Mouse (Mus musculus) spleen, postnatal 4 days (tissue): ENCODE results near the gene Stx17.

Experiments used
- DNase-seq, 2 experiments: peaks; one replicate each; pipeline ENCODE4 v3.0.0; 2022; ENCODE audit warnings: low spot score in 2 of 2

The Stx17 gene

DNA sequence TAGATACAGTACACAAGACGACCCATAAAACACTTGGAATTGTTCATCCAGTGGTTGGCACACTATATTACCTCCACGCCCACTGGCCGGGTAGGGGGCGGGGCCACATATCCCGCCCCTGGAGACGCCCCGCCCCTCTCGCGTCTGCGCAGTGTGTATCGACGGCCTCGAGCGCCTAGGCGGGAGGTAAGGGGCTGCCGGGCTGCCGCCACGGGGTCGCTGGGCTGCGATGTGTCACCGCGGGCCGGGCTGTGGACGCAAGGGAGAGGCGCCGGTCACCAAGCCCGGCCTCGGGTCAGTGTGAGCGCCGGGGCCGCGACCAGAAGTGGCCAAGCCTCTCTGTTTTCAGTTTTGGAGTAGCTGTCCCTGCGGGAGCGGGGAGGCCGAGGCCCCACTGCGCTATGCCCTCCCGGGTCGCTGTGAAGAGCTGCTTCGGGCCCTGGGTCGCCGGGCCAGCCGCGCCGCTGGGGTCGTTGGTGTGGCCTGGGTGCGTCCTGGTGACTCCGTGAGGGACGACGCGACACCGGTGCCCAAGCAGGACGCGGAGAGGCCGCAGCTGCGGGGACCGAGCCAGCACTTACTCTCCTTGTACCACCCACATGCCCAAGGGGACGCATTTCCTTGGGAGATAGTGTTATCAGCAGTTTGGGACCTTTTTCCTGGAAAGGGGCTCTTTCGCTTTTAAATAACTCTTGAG lies at the start of gene Stx17:
Stx17 (plus strand) TSS at position 143 of the 697 bp plus-strand sequence.
- DNase-seq, result peak; percentile 89 to 96

DNA sequence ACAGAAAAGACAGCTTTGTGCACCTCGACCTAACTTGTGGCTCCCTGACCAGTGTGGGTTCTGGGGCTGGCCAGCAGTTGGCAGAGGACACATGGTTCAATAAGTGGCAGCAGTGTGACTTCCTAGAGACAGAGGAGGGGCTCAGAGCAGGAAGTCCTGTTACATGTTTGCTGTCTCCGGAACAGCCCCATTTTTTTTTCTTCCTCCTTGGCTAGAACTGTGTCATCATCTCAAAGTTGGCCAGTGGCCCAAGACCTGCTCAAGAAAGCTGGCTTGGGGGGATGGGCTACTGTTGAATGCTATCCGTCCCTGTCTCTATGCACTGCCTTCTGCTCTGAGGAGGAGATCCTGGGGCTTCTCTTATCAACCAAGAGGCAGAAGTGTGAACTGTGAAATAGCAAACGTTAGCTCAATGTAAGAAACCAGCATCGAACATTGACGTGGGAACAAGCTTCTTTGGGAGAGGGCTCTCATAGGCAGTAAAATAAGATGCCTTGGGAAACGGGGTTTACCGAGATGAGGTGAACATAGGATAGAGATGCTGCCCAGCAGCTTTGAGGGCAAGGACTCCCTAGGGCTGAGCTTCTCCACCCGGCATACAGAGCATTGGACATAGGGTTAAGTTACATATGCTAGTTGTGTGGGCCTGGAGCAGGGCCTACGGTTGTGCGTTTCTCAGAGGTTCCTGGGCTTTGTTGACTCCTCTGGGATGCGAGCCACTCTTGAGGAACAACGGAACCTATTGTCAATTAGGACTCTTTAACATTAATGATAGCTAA lies 47.8 kb upstream of the Stx17 start:
- peak; percentile 73 to 78 for DNase-seq

DNA sequence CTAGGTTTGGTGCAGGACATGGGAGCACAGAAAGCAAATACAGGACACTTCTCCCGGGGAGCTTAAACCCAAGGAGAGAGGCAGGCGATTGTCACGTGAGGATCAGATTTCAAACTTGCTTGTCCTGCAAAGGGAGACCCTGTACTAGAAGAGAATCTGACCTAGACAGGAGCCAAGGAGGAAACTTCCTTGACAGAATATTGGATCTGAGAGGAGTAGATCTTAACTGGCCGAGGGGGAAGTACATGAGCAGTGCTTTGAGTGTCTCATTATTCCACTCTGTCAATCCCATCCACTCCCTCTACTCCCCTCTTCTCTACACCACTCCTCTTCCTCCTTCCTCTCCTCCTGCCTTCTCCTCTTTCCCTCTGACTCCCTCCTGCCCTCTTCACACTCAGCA lies 46.5 kb upstream of the Stx17 start:
- DNase-seq, result no peak

DNA sequence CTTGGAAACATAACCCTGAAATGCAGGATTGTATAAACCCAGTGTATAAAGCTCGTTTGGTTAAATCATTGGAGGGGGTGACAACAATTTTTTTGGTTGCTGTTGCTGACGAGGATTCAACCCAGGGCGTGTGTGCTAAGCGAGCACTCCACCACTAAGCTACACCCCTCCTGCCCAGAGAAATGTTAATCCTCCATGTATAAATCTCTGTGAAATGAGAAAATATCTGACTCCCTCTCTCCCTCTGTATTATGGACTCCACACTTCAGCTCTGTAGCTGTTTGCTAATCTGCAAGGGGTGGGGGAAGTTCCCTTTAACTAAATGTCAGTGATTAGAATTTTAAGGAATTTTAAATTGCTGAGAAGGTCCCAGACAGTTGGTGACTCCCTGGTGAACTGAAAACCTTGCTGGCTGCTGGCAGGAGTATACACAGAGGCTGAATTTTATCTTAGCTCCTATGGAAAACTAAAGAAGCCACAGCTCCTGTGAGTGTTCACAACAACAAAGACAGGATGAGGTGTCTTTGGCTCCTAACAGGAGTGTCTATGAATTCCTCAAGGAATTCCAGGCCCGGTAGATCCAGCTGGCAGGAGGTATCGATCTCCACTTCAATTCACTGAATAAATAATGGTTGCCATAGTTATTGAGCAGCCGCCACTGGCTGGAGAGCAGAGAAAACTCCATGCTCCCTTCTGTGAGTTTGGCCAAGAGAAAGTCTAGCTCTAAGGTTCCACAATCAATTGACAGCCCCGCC lies 45.3 kb upstream of the Stx17 start:
- DNase-seq, result no peak

DNA sequence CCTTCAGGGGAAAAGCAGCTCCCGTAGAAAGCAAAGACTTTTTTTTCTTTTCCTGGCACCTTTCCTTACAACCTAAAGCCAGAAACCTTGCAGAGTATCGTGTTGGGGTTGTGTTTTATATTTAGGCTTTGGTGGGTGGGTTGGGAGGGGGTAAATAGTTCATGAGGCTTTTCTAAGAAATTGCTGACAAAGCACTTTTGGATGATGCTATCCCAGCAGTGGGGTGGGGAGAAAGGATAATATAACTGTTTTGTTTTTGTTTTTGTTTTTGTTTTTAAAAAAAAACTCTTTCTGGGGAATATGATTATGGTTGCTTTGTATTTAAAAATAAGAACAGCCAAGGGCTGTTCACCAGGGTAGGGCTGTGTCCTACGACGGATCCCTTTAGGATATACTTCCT lies 41.3 kb upstream of the Stx17 start:
- no peak for DNase-seq

DNA sequence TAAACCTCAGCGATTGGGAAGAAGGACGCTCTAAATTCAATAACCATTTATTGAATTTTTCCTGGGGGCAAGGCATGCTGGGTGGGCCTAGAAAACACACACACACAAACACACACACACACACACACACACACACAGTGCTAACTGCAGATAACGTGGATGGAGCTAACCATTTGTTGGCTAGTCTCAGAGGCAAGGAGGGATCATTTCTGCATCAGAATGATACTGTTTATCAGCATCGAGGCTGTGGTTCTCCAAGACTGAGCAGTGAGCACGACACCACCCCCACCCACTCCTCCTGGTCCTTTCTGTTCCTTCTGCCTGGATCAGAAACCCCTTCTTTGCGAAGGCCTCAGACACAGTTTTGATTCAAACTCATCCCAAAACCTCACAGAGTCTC lies 38.1 kb upstream of the Stx17 start:
- DNase-seq, result peak in 1 of 2 experiments; percentile 18

DNA sequence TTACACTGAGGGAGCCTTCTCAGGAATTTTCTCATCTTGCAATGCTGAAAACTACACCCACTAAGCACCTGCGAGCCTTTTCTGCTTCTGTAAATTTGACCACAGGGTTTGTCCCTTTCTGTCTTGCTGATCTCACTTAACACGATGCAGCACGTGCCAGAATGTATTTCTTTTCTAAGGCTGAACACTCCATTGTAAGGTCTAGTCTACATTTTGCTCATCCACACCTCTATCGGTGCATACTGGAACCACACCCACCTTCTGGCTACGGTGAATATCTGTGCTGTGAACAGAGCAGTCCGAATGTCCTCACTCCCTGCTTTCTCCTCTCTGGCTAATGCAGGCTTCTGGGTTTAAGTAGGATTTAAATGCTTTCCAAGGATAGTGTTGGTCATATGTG lies 37.2 kb upstream of the Stx17 start:
- peak in 1 of 2 experiments; percentile 40 for DNase-seq

DNA sequence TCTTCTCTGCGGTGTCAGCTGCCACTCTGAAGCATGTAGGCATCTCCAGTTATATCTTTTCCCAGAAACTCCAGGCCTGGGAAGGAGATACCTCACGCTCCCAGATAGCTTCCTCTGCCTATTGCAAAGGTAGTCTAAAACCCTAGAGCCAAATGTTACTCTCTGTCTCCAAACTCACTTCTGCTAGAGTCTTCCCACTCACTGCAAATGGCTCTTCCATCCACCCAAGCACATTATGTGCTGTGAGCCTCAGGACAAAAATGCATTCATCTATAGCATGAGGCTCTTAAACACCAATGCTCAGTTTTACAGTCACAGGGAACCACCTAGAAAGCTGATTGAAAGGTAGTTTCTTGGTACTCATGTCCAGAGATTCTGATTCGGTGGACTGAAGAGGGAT lies 31.5 kb upstream of the Stx17 start:
- no peak for DNase-seq

DNA sequence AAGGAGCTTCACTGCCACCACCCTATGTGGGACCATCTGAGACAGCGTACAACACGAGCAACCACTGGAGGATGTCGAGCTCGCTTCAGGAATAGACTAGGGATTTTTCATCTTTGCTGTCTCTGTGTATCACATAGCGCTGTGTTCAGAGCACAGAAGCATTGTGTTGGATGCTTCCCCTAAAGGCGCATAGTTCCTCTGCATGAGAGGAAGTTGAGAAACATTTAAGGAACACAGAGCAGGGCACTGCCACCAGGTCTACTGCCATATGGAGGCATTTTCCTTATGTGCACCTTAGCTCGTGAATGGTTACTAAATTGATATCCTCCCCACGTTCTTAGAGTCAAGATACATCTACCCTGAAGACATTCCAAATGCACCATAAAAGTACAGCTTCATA lies 24.5 kb upstream of the Stx17 start:
- DNase-seq, result no peak

DNA sequence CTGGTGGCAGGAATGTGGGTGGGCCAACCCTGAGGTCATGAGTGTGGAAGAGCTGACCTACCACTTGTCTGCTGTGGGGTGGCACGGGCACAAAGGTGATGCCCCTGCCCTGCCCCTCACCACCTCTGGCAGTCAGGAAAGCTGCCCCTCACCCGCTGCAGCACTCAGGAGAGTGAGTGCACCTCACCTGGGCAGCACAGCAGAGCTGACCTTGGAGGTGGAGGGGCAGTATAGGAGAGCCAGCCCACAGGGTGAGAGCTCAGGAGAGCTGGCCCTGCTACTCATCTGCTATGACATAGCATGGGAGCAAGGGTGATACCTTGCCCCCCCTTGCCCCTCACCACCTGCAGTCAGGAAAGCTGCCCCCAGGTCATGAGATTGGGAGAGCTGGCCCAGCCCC lies 22.7 kb upstream of the Stx17 start:
- DNase-seq, result no peak

DNA sequence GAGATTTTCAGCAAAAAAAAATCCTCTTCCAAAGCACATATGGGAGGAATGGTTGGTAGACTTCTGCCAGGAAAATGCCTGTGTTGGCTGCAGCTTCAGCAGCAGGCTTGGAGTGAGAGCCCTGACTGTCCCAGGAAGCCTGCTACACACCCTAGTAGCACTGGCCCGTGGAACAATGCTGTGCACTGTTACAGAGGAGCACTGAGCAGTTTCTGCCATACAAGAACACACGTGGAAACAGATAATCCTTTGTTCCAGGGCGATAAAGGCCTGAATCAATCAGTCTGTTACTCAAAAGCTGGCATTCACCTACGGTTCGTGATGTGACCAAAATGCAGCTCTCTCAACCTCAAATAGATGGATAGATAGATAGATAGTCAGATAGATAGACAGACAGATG lies 19.3 kb upstream of the Stx17 start:
- no peak for DNase-seq

DNA sequence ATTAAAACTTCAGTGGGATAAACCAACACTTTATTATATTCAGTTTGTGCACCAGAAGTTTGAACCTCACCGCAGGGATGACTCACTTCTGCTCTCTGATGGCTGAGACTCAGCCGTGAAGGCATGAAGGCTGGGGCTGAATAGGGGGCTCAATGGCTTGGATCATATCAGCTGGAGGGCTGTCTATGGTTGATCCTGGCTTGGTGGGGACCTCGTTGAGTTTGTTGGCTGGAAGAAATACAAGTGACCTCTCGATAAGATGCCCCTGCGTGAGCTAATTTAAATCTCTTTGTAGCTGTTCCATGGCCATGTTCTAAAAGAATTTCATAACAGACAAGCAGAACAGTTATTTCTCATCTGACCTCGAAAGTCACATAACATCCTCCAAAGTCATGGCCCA lies 17.6 kb upstream of the Stx17 start:
- DNase-seq, result no peak

DNA sequence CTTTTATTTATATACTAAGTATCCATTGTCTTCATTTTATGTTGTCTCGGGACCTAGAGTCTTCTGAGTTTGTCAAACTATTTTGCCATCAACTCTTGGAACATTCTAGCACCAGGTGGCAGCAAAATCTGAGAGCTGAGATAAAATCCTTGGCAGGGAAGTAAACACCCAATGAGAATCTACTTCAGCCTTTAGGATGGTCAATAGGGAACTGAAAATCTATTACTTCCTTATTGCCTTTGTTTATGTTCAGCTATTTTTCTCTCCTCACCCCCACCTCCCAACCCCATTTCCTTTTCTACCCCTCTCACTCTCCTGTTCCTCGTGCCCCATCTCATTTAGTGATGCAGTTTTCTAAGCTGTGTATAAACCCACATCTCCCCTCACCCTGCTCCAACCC lies 16.1 kb upstream of the Stx17 start:
- no peak for DNase-seq

DNA sequence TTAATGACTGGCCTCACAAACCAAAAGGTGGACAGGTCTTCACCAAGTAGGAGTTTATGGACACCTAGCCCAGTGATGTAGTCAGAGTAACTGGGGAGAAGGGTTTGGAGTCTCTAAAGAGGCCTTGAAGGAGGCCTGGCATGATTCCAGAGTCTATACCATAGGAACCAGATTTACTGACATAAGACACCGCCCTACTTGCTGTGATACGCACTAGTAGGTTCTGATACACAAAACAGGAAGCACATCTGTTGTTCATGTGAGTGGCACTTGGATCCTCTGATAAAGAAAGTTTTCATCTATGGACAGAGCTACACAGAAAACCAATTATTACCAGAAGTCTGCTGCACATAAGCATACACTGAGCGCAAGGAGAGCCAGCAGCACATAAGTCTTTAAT lies 14.4 kb upstream of the Stx17 start:
- DNase-seq, result no peak

DNA sequence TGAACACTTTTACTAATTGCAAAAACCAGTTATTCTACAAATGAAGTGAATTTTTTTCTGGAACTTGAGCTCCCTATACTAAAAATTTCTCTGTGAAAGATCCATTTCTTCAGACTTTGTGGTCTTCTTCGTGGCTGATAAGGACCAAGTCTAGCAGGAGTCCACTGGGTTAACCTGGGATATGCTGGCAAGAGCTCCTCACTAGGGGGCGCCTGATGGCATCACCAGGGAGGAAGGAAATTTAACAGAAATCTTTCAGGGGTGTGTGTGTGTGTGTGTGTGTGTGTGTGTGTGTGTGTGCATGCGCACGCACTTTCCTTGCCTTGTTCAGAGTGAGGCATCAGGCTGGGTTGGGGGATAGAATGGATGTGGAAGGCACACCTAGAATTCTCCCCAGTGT lies 8.5 kb upstream of the Stx17 start:
- peak; percentile 52 to 77 for DNase-seq

DNA sequence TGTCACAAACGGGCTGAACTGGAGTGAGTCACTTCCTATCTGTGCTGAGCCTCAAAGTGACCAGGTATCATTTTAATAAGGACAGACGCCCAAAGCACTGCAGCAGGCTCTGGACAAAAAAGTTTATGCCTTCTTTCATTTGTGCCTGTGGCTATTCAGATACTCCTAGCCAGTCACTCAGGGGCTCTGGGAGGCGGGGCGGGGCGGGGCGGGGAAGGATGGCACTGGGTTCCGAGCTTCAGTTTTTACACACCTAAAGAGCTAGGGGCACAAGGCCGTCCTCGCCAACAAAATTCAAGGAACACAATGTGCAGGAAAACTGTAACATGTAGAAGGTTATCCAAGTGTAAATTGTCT lies 321 bp upstream of the Stx17 start:
- no peak for DNase-seq

DNA sequence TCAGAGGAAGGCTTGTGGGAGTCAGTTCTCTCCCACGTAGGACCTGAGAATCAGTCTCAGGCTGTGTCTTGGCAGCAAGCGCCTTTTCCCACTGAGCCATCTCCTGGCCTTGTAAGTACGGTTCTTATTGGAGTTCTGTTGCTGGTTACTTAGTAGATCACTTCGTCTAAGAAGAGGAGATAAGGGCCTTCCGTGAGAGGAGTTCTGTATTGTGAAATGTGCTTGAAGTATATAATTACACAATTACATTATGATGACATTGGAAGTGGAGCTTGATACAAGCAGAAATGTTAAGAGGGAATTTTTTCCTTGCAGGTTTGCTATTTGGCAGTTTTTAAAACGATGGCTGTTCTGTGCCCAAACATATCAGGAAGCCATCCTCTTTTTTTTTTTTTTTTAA lies 5.6 kb downstream of the Stx17 start:
- DNase-seq, result no peak

DNA sequence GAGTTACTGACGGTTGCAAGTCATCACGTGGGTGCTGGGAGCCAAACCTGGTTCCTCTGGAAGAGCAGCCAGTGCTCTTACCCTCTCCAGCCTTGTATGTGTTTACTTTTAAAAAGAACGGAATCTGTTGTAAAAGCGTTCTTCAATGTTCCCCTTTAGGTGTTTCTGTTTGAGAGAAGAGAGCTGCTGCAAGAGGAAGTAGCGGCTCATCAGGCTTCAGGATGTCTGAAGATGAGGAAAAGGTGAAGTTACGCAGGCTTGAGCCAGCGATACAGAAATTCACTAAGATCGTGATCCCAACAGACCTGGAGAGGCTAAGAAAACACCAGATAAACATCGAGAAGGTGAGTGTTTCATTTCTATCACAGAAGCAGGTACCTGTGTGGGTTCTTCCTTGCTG lies 6.9 kb downstream of the Stx17 start:
- no peak for DNase-seq

DNA sequence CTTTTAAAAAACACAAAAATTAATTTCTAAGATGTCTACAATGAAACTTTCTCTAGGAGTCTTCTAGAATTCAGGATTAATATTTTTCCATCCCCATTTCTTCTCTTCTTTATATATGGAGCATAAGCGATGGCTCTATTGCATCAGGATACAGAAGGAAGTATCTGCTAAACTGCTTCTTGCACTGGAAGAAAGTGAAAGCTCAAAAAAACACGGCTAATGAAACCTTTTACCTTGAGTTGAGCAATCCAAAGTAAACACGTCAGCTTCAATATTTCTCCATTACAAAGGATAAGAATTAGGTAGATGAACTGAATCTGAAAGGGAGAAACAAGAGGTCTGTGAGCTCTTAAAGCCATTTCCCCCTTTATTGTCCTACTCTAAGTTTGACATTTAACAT lies 8.0 kb downstream of the Stx17 start:
- DNase-seq, result no peak

DNA sequence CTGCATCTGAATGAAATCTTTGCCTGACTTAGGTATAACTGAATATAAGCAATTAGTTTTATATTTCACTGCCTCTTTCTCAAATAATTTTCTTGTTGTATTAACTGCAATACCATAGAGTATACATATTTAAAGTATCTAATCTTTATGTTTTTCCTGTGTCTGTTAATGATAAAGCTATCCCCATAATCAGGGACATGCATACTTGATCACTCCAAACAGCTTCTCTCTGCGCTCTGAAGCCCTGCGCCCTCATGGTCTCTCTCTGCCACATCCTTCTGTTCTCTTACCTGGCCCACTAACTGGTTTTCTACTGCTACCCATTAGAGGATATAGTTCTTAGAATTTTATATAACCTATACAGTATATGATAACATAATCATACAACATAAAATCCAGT lies 24.8 kb downstream of the Stx17 start:
- no peak for DNase-seq

DNA sequence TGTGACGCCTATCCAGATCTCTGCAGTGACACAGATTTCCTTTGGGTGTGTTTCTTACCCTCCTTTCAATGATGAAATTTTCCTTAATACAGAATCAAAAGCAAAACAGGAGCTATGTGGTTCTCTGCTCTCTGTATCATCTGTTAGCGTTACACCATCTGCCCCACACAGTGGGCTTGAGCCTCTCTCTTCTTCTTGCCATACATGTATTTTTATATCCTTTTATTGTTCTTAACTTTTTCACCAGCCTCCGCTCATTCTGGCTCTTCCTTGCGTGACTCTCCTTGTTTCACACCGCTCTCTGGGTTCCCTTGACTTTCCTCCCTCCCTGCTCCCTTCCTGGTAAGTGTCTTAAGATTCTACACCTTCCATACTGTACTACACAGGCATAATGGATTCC lies 28.5 kb downstream of the Stx17 start:
- no peak for DNase-seq

DNA sequence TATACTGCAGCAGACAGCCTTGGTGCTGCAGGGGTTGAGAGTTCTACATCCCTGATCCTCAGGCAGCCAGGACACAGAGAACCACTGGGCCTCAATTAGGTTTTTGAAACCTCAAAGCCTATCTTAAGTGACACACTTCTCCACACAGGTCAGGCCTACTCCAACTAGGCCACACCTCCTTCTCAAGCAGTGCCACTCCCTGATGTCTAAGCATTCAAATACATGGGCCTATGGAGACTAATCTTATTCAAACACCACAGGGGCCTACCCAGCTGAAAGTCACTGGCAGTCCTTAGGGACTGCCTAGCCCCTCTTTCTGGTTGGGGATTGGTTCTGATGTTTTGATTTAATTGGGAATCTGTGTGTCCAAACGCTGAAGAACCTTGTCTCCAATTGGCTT lies 31.1 kb downstream of the Stx17 start:
- DNase-seq, result no peak

DNA sequence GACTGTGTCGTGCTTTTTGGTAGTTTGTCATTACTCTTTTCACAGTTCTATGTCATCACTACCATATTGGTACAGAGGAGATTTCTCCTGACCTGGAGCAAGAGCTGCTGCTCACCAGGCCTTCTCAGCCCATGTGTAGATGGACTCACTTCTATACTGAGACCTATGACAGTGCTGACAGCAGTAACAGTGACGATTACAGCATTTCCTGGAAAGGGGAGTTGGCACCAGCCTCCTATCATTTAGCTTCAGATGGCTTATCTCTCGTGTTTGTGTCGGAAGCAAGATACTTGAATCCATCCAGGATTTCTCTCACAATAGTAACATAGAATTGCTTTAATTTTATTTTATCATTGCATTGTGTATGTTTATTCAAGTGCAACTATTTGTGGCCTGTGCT lies 35.7 kb downstream of the Stx17 start:
- DNase-seq, result no peak
